Mouse (Mus musculus) heart, embryonic 13.5 days (tissue): ENCODE results near the gene Ufd1. TPM values are rescaled to one million over a fixed set of nuclear protein-coding genes. Genes with fewer than 3 reads are reported as not detected.
"Not testable (repeated sequence)": the region's sequence is repeated elsewhere in the genome, so short reads cannot be mapped to it uniquely, and the experiment has no call there.

ENCODE experiments used
- ATAC-seq: fragments of 200-750 bp; cut with Nextera tagmentation; 2 replicates; pipeline ENCODE4 v1.8.0; 2017; ENCODE audit warnings: moderate TSS enrichment; ENCODE audit not compliant: insufficient number of reproducible peaks, low FRiP score, low TSS enrichment; ENCODE audit errors: extremely low read depth
- H3K27ac ChIP-seq: fragments of 300-500 bp; sonication (generic); replicated peaks from 2 replicates; pipeline ENCODE4 v1.5.1; 2015; ENCODE audit warnings: moderate library complexity, mild to moderate bottlenecking, inconsistent platforms
- H3K27me3 ChIP-seq: fragments of 300-500 bp; sonication (generic); replicated peaks from 2 replicates; pipeline ENCODE4 v1.6.1; 2015; ENCODE audit warnings: mild to moderate bottlenecking, inconsistent platforms
- H3K36me3 ChIP-seq: fragments of 300-500 bp; sonication (generic); 2 replicates; pipeline ENCODE4 v1.6.1; 2015; ENCODE audit warnings: mild to moderate bottlenecking, inconsistent platforms
- H3K4me1 ChIP-seq: fragments of 300-500 bp; sonication (generic); 2 replicates; pipeline ENCODE4 v1.6.1; 2015; ENCODE audit warnings: inconsistent platforms
- H3K4me2 ChIP-seq: fragments of 300-500 bp; sonication (generic); 2 replicates; pipeline ENCODE4 v1.6.1; 2015; ENCODE audit warnings: inconsistent platforms, mild to moderate bottlenecking, moderate library complexity
- H3K4me3 ChIP-seq: fragments of 300-500 bp; sonication (generic); 2 replicates; pipeline ENCODE4 v1.5.1; 2015; ENCODE audit warnings: moderate library complexity, mild to moderate bottlenecking, inconsistent platforms
- H3K9ac ChIP-seq: fragments of 300-500 bp; sonication (generic); 2 replicates; pipeline ENCODE4 v1.6.1; 2015; ENCODE audit warnings: inconsistent platforms, mild to moderate bottlenecking, moderate library complexity
- H3K9me3 ChIP-seq: fragments of 300-500 bp; sonication (generic); 2 replicates; pipeline ENCODE4 v1.6.1; 2016; ENCODE audit warnings: inconsistent platforms
- WGBS: fragments of 180-500 bp; shearing (Covaris S2); methylation state at CpG from one replicate; pipeline ENCODE4 v1.1.7; 2015; ENCODE audit warnings: mixed read lengths; 5-methylcytosine and 5-hydroxymethylcytosine counted together
- polyA plus RNA-seq: library from polyadenylated mRNA; unstranded; fragments of >200 nt; fragmentation: Nextera tagmentation; extraction: Ambion mirVana; gene quantifications from 2 replicates; pipeline ENCODE4 v1.2.1, GENCODE M21; 2015

Gene Ufd1
- polyA plus RNA-seq, 1 experiment from 2014 or later: 64.8 TPM

GRCm38 (mm10) chr16:18858551-18858950, 47.0 kb downstream of the Ufd1 start:
- no peaks in the 10 kb centered on the region for H3K27me3 ChIP-seq
- no peaks in the 10 kb centered on the region for H3K4me1 ChIP-seq
- H3K27ac ChIP-seq: no peak overlapping the region
- no peak overlapping the region for H3K9ac ChIP-seq
- 0 out of 2 replicates have a peak, but pooled peaks cover 6% of the 10 kb centered on the region for H3K9me3 ChIP-seq
- no peak overlapping the region for H3K4me2 ChIP-seq
- no peak for ATAC-seq
- H3K36me3 ChIP-seq: no peaks in the 10 kb centered on the region
- H3K4me3 ChIP-seq: no peak overlapping the region

DNA sequence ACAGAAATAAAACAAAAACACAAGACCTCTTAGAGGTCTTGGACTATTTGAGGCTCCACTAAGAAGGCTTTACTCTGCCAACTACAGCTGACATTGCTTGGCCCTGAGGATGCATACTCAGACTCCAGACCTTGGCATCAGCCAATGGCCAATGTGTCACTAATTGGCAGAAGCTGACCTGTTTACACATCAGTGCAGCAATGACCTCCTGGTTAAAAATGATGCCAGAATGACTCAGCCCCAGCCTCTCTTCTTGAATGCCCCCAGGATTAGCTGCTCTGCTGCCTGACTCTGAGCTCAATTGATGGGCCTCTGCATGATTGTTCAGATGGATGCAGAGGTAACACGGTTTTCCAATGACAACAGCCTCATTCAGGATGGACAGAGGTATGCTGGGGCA, 48.6 kb downstream of the Ufd1 start:
- H3K4me2 ChIP-seq: no peak overlapping the region
- WGBS: 62% methylated on average over 1 of the region's 1 CpGs
- H3K27me3 ChIP-seq: no peaks in the 10 kb centered on the region
- no peak overlapping the region for H3K4me3 ChIP-seq
- no peak overlapping the region for H3K9ac ChIP-seq
- H3K27ac ChIP-seq: no peak overlapping the region
- H3K9me3 ChIP-seq: 0 out of 2 replicates have a peak, but pooled peaks cover 6% of the 10 kb centered on the region
- ATAC-seq: no peak
- H3K36me3 ChIP-seq: no peaks in the 10 kb centered on the region
- H3K4me1 ChIP-seq: no peaks in the 10 kb centered on the region

DNA sequence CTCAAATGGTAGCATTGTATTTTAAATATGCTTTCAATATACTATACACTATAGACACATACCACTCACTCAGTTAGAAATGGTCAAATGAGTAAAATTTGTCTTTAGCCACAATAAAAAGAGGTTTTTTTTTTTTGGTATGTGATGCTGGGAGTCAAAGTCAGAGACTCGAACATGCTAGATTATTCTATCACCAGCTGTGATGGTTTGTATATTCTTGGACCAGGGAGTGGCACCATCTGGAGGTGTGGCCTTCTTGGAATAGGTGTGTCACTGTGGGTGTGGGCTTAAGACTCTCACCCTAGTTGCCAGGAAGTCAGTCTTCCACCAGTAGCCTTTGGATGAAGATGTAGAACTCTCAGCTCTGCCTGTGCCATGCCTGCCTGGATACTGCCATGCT, 58.9 kb downstream of the Ufd1 start:
- not testable (repeated sequence) for H3K9me3 ChIP-seq, H3K4me3 ChIP-seq, H3K27ac ChIP-seq, H3K9ac ChIP-seq, ATAC-seq, H3K4me1 ChIP-seq, H3K27me3 ChIP-seq, H3K4me2 ChIP-seq
- H3K36me3 ChIP-seq: peaks cover 52% of the 10 kb centered on the region
- 52% methylated on average over 1 of the region's 1 CpGs for WGBS

- Histone ChIP-seq H3K9ac (peak overlapping the region; percentile 95), H3K4me3 (peak overlapping the region; percentile 96), H3K36me3 (peaks cover 44% of the 10 kb centered on the region), H3K27me3 (no peaks in the 10 kb centered on the region), H3K27ac (peak overlapping the region; percentile 95), H3K9me3 (no peaks in the 10 kb centered on the region), H3K4me1 (peaks cover 27% of the 10 kb centered on the region), H3K4me2 (peak overlapping the region; percentile 95)
- WGBS: under 1% methylated on average over 17 of the region's 17 CpGs
- ATAC-seq: no peak; the same call in 1 of the 2 replicates
These were observed 64.5 kb downstream of the Ufd1 start for GRCm38 (mm10) chr16:18876091-18876441.

DNA sequence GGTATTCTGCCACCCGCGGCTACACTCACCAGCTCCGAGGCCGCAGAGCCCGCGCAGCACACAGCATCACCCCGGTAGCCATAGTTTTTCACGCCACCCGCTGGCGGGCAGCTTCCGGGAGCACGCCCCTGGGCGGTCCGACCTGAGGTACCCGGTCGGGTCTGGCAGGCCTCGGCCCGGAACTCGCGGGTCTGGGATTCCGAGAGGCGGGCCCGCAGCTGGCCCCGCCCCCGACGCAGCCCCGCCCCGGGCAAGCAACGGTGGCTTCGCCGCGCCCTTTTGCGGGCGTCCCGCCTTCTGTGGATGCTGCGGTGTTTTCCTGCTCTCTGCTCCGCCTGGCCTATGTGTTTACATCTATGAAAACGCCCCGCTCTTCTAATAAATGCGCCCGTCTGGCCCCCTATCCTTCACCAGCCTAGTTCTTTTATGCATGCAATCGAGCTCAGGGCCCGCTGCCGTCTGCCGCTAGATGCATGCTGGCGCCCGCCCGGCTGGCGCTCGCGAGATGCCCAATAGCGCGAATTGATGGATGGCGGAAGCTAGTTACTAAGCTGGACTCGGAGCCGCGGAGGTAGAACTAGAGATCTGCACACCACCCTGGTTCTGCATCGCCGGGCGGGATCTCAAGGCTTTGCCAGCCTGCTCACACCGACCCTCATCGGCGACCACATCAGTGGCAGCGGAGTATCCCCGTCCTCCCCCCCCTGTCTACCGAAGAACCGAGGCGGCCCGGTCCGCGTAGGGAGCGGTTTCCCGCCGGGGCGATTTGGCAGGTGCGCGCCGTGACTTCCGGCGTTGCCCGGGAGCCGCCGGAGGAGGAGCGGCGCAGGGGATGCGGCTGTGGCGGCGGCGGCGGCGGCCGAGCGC, 65.1 kb downstream of the Ufd1 start, which contains the start of the genes Mrpl40 and Hira:
Gene Mrpl40 (minus strand): TSS at position 421 of the 867 bp plus-strand sequence.
Gene Hira (plus strand): TSS at position 596 of the 867 bp plus-strand sequence.
- under 1% methylated on average over 93 of the region's 93 CpGs for WGBS
- Histone ChIP-seq H3K36me3 (peaks cover 41% of the 10 kb centered on the region), H3K4me2 (peak within 1 kb of the TSS; percentile 95), H3K27ac (peak within 1 kb of the TSS; percentile 95), H3K4me1 (peaks cover 27% of the 10 kb centered on the region), H3K9ac (peak within 1 kb of the TSS; percentile 95), H3K4me3 (peak within 1 kb of the TSS; percentile 96), H3K27me3 (no peaks in the 10 kb centered on the region), H3K9me3 (no peaks in the 10 kb centered on the region)
- ATAC-seq: peak; percentile 96

DNA sequence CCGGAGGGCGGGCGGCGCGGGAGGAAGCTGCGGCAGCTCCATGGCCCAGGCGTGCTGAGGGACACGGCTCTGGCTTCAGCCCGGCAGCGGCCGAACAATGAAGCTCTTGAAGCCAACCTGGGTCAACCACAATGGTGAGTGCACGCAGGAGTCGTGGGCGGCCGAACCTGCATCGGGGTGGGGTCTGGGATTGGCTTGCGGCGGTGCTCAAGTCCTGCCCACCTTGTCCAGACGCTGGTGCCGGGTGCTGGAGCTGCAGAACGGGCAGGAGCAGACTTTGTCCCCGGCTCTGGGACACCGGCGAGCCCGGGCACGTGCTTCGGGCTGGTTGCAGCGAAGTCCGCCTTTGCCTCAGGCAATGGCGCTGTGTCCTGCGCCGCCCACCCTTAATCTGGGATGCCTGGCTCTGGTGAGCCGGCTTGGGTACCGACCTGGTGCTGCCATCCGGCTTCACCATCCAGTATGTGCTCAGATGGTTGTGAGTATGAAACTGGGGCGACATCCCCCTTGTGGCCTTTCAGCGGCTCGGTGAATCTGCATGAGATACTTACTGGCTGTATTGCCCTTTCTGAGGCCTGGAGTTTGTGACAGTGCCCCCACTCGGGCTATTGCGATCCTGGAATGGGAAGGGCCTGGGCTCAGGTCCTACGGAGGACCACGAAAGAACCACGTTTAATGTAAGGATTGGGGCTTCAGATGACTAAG, 66.0 kb downstream of the Ufd1 start:
- under 1% methylated on average over 38 of the region's 43 CpGs for WGBS
- H3K9ac ChIP-seq: peak overlapping the region; percentile 95
- H3K27ac ChIP-seq: peak overlapping the region; percentile 95
- H3K27me3 ChIP-seq: no peaks in the 10 kb centered on the region
- no peaks in the 10 kb centered on the region for H3K9me3 ChIP-seq
- peak overlapping the region; percentile 96 for H3K4me3 ChIP-seq
- H3K4me1 ChIP-seq: peaks cover 27% of the 10 kb centered on the region
- no peak for ATAC-seq
- H3K4me2 ChIP-seq: peak overlapping the region; percentile 95
- peaks cover 33% of the 10 kb centered on the region for H3K36me3 ChIP-seq

DNA sequence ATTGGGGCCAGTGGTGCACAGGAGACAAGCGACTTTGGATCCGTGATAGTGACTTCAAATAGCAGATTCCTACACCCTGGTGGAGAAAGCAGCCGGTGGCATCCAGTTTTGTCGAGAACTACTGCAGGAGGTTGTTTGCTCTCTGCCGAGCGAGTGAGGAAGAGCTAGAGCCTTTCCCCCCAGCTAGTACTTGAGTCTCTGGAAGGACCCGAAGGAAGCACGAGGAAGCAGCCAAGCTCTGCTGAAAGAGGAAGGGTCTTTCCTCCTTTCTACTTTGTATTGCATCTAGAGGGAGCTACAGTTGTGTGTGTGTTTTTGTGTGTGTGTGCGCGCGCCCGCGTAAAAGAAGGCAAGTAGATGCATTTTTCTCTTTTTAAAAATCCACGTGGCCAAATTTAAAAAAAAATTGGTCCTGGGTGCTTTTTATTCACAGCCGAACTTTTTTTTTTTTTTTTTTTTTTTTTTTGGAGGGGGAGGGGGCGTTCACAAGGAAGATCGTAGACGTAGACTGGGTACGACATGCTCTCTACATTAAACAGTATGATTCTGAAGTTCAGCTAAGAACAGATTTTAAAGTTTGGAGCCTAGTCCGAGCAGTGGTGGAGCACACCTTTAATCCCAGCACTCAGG, 66.6 kb downstream of the Ufd1 start:
- peak overlapping the region; percentile 95 for H3K4me2 ChIP-seq
- H3K4me1 ChIP-seq: peaks cover 27% of the 10 kb centered on the region
- peaks cover 26% of the 10 kb centered on the region for H3K36me3 ChIP-seq
- H3K9ac ChIP-seq: peak overlapping the region; percentile 95
- H3K9me3 ChIP-seq: no peaks in the 10 kb centered on the region
- 26% methylated on average over 20 of the region's 20 CpGs for WGBS
- ATAC-seq: no peak
- H3K27me3 ChIP-seq: no peaks in the 10 kb centered on the region
- H3K4me3 ChIP-seq: peak overlapping the region; percentile 96
- H3K27ac ChIP-seq: peak overlapping the region; percentile 95

- Histone ChIP-seq H3K9ac (no peak overlapping the region), H3K4me1 (peaks cover 12% of the 10 kb centered on the region), H3K4me3 (no peak overlapping the region), H3K27ac (no peak overlapping the region), H3K9me3 (no peaks in the 10 kb centered on the region), H3K27me3 (no peaks in the 10 kb centered on the region), H3K36me3 (peaks cover 25% of the 10 kb centered on the region), H3K4me2 (no peak overlapping the region)
- ATAC-seq: no peak
These were observed 72.5 kb downstream of the Ufd1 start for GRCm38 (mm10) chr16:18884044-18884443.

Other genes with a start within 250 kb of the Ufd1 start
- 0.42 and 1.1 TPM in 2 replicates for gene Tbx1, start 221.1 kb upstream of the Ufd1 start, polyA plus RNA-seq
- 4.4 and 6.1 TPM in 2 replicates for gene Gp1bb, start 189.4 kb upstream of the Ufd1 start, polyA plus RNA-seq
- gene Gm49601, start 185.4 kb upstream of the Ufd1 start, polyA plus RNA-seq: 1.4 and 1.8 TPM in 2 replicates
- gene Sept5, start 181.8 kb upstream of the Ufd1 start, polyA plus RNA-seq: 8.8 TPM in 2 replicates
- 17.2 and 18.0 TPM in 2 replicates for gene Cldn5, start 34.9 kb upstream of the Ufd1 start, polyA plus RNA-seq
- 34.4 and 36.1 TPM in 2 replicates for gene Cdc45, start 208 bp downstream of the Ufd1 start, polyA plus RNA-seq
- gene 2510002D24Rik, start 24.8 kb downstream of the Ufd1 start, polyA plus RNA-seq: 33.3 and 43.3 TPM in 2 replicates
- not detected in 2 replicates for gene Gm28539, start 24.8 kb downstream of the Ufd1 start, polyA plus RNA-seq
- 90.3 and 103 TPM in 2 replicates for gene Mrpl40, start 65.1 kb downstream of the Ufd1 start, polyA plus RNA-seq
- gene Hira, start 65.3 kb downstream of the Ufd1 start, polyA plus RNA-seq: 11.0 and 11.8 TPM in 2 replicates